Mouse (Mus musculus) stomach, embryonic 15.5 days (tissue): Measurements from ENCODE around the gene Cfap73. TPM values are rescaled to one million over a fixed set of nuclear protein-coding genes. Genes with fewer than 3 reads are reported as not detected.

Experiments used
- ATAC-seq: fragments of 200-750 bp; cut with Nextera tagmentation; 2 replicates; pipeline ENCODE4 v1.8.0; 2017; ENCODE audit warnings: low read depth, moderate number of reproducible peaks, moderate TSS enrichment; ENCODE audit not compliant: insufficient read depth, low FRiP score
- H3K27ac ChIP-seq: fragments of 300-500 bp; sonication (generic); 2 replicates; pipeline ENCODE4 v1.5.1; 2015; ENCODE audit warnings: mild to moderate bottlenecking, inconsistent platforms
- H3K27me3 ChIP-seq: fragments of 300-500 bp; sonication (generic); replicated peaks from 2 replicates; pipeline ENCODE4 v1.6.1; 2015; ENCODE audit warnings: inconsistent platforms
- H3K36me3 ChIP-seq: fragments of 300-500 bp; sonication (generic); 2 replicates; pipeline ENCODE4 v1.6.1; 2015; ENCODE audit warnings: inconsistent platforms
- H3K4me1 ChIP-seq: fragments of 300-500 bp; sonication (generic); 2 replicates; pipeline ENCODE4 v1.6.1; 2015; ENCODE audit warnings: inconsistent platforms
- H3K4me2 ChIP-seq: fragments of 300-500 bp; sonication (generic); 2 replicates; pipeline ENCODE4 v1.6.1; 2015; ENCODE audit warnings: mild to moderate bottlenecking, inconsistent platforms
- H3K4me3 ChIP-seq: fragments of 300-500 bp; sonication (generic); replicated peaks from 2 replicates; pipeline ENCODE4 v1.5.1; 2015; ENCODE audit warnings: inconsistent platforms
- H3K9ac ChIP-seq: fragments of 300-500 bp; sonication (generic); 2 replicates; pipeline ENCODE4 v1.6.1; 2015; ENCODE audit warnings: inconsistent platforms
- H3K9me3 ChIP-seq: fragments of 300-500 bp; sonication (generic); 2 replicates; pipeline ENCODE4 v1.6.1; 2016; ENCODE audit warnings: inconsistent platforms
- WGBS: fragments of 180-500 bp; shearing (Covaris S2); methylation state at CpG from one replicate; pipeline ENCODE4 v1.1.7; 2015; 5-methylcytosine and 5-hydroxymethylcytosine counted together
- polyA plus RNA-seq: library from polyadenylated mRNA; unstranded; fragments of >200 nt; fragmentation: Nextera tagmentation; extraction: Ambion mirVana; gene quantifications from 2 replicates; pipeline ENCODE4 v1.2.1, GENCODE M21; 2015

The Cfap73 gene
- polyA plus RNA-seq, 1 experiment from 2014 or later, result not detected

DNA sequence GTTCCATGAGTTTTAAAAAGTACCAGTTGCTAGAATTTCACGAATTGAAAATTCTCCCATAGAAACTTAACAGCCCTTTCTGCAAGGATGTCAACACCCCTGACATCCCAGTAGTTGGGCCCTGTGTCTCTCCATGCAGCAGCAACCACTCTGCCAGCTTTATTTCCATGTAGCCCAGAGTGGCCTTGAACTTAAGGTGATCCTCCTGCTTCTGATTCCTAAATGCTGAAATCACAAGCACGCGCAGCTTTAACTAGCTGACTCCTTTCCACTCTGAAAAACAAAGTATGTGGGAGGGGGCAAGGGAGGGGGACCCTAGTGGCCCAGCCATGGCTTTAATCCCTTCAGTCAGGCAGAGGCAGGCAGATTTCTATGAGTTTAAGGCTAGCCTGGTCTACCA is 26.7 kb downstream of the Cfap73 start:
- Histone ChIP-seq H3K9ac (no peak overlapping the region), H3K27me3 (no peaks in the 10 kb centered on the region), H3K36me3 (peaks cover 10% of the 10 kb centered on the region; the same call in 1 of the 2 replicates), H3K4me2 (no peak overlapping the region), H3K27ac (no peak overlapping the region), H3K9me3 (no peaks in the 10 kb centered on the region), H3K4me3 (no peak overlapping the region), H3K4me1 (peaks cover 11% of the 10 kb centered on the region)
- ATAC-seq, result no peak
- 73% methylated on average over 3 of the region's 3 CpGs for WGBS

DNA sequence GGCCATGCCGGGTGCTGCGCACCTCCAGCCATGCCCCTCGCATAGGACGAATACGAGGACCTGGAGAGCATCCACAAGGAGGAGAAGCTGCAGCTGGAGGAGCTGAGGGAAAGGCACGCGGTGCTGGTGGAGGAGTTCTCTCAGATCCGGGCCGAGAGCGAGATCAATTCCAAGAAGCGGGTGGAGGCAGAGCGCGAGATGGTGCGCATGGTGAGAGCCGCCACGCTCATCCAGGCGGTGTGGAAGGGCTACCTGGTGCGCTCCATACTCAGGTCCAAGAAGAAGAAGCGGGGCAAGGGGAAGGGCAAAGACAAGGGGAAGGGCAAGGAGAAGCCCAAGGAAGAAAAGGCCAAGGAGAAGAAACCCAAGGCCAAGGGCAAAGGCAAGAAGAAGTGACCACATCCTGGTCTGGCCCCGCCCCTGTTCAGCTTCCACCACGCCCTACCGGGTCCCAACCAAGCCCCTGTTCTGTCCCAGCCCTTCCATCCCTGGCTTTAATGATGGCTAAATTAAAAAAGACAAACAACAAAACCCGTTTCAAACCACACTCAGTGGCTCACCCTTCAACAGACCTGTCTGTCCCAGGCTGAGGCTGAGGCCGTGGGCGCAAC is 27.3 kb downstream of the Cfap73 start:
- Histone ChIP-seq H3K27me3 (no peaks in the 10 kb centered on the region), H3K4me2 (no peak overlapping the region), H3K4me1 (peaks cover 10% of the 10 kb centered on the region), H3K27ac (no peak overlapping the region), H3K9me3 (no peaks in the 10 kb centered on the region), H3K36me3 (peaks cover 10% of the 10 kb centered on the region; the same call in 1 of the 2 replicates), H3K9ac (no peak overlapping the region), H3K4me3 (no peak overlapping the region)
- 68% methylated on average over 25 of the region's 25 CpGs for WGBS
- no peak for ATAC-seq

DNA sequence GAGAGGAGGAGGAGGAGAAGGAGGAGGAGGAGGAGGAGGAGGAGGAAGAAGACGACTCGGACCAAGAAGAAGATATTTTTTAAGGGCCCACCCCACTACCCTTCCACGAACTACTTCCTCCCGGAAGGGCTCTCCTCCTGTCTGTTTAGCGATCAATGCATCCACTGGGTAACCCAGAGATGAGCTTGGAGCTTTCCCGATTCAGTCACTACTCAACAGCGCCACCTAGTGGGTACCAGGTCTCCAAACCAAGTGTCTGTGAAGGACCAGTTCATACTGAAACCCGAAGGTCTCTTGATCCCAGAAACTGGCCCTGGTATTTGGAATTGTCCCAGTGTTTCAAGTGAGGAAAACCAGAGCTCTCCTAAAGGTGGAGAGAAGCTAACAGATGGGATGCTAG is 28.3 kb downstream of the Cfap73 start:
- Histone ChIP-seq H3K4me3 (peak overlapping the region; percentile 35), H3K9me3 (no peaks in the 10 kb centered on the region), H3K36me3 (peaks cover 10% of the 10 kb centered on the region; the same call in 1 of the 2 replicates), H3K27ac (no peak overlapping the region), H3K4me1 (peaks cover 4% of the 10 kb centered on the region; the same call in 1 of the 2 replicates), H3K4me2 (peak overlapping the region; percentile 71), H3K9ac (no peak overlapping the region), H3K27me3 (no peaks in the 10 kb centered on the region)
- WGBS, result under 1% methylated on average over 8 of the region's 8 CpGs
- ATAC-seq, result peak; percentile 59; the same call in 1 of the 2 replicates

DNA sequence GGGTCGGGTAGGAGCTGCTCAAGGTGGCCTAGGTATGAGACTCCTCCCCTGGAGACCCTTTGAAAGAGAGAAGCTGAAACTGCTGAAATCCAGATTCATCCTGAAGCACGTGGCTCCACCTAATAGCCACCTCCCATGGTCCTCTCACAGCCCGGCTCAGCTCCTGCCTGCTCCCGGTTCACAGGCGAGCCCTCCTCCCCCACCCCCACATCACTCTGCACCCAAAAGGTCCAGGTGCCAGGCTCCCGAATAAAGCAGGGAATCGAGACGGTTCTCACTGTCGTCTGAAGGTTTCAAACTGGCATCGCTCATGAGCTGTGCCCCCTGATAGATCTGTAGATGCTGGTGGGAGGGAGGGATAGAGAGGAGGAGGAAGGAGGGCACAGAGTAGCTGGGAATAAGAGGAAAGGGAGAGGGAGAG is 28.8 kb downstream of the Cfap73 start:
- Histone ChIP-seq H3K4me3 (peak overlapping the region; percentile 35), H3K9ac (0 out of 2 replicates have a peak overlapping the region, but pooled peaks have one; percentile 4), H3K4me2 (peak overlapping the region; percentile 71), H3K36me3 (peaks cover 10% of the 10 kb centered on the region; the same call in 1 of the 2 replicates), H3K4me1 (peaks cover 4% of the 10 kb centered on the region; the same call in 1 of the 2 replicates), H3K9me3 (no peaks in the 10 kb centered on the region), H3K27me3 (no peaks in the 10 kb centered on the region), H3K27ac (peak overlapping the region; percentile 11; the same call in 1 of the 2 replicates)
- peak; percentile 26; the same call in 1 of the 2 replicates for ATAC-seq
- 0% methylated on average over 10 of the region's 10 CpGs for WGBS

DNA sequence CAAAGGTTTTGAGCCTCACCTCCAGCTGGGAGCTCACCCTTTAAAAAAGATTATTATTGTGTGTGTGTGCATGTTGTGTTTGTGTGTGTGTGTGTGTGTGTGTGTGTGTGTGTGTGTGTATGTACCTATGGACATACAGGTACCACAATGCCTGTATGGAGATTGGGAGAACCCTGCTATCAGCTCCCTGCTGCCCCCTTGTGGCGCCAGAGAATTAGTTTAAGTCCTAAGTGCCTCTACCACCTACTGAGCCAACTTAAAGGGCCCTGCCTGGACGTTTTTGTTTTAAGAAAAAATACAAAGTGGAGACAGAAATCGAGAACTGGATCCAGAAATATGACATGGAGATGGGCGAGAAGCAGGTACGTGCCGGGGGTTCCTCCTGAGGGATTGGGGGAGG is 29.2 kb downstream of the Cfap73 start:
- WGBS, result 1% methylated on average over 6 of the region's 6 CpGs
- peaks cover 10% of the 10 kb centered on the region; the same call in 1 of the 2 replicates for H3K36me3 ChIP-seq
- ATAC-seq, result no peak
- peak overlapping the region; percentile 71 for H3K4me2 ChIP-seq
- H3K4me1 ChIP-seq, result peaks cover 4% of the 10 kb centered on the region; the same call in 1 of the 2 replicates
- no peak overlapping the region for H3K9ac ChIP-seq
- H3K9me3 ChIP-seq, result no peaks in the 10 kb centered on the region
- H3K4me3 ChIP-seq, result peak overlapping the region; percentile 35
- no peaks in the 10 kb centered on the region for H3K27me3 ChIP-seq
- H3K27ac ChIP-seq, result peak overlapping the region; percentile 11; the same call in 1 of the 2 replicates

DNA sequence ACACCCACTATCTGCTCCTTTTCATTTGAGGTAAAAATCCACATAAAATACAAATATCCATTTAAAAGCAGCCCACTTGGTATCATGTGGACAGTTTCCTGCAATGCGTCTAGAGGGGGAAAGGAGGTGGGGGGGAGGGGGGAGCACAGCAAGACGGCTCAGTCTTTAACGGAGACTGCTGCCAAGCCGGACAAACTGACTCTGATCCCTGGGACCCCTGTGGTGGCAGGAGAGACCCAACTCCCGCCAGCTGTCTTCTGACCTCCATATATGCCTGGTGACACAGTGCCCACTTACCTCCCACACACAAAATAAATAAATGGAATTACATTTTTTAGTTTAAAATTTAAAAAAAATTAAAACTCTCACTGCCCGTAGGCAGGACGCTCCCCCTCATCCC is 30.5 kb downstream of the Cfap73 start:
- no peaks in the 10 kb centered on the region for H3K9me3 ChIP-seq
- ATAC-seq, result no peak
- H3K9ac ChIP-seq, result no peak overlapping the region
- H3K27me3 ChIP-seq, result no peaks in the 10 kb centered on the region
- H3K4me3 ChIP-seq, result no peak overlapping the region
- H3K27ac ChIP-seq, result no peak overlapping the region
- H3K4me2 ChIP-seq, result no peak overlapping the region
- peaks cover 6% of the 10 kb centered on the region; the same call in 1 of the 2 replicates for H3K36me3 ChIP-seq
- H3K4me1 ChIP-seq, result peaks cover 4% of the 10 kb centered on the region; the same call in 1 of the 2 replicates
- WGBS, result 75% methylated on average over 7 of the region's 7 CpGs

DNA sequence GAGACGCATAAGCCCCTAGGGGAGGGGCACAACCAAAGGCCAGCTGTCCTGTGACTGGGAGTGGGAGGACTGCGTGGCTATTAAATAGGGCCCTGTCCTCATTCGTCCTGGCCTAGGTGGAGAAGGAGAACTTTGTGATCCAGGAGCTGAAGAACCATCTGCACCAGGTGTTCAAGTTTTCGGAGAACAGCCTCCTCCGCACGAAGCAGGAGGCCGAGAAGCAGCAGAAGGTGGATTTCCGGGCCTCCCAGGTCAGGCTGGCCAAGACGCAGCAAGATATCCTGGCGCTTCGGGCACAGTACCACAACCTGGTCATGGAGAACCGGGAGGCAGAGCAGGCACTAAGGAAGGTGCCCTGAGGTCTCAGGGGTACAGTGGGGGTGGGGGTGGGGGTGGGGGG is 31.8 kb downstream of the Cfap73 start:
- no peak overlapping the region for H3K27ac ChIP-seq
- WGBS, result 90% methylated on average over 12 of the region's 12 CpGs
- H3K4me2 ChIP-seq, result no peak overlapping the region
- ATAC-seq, result no peak
- no peaks in the 10 kb centered on the region for H3K36me3 ChIP-seq
- no peak overlapping the region for H3K9ac ChIP-seq
- H3K27me3 ChIP-seq, result no peaks in the 10 kb centered on the region
- no peaks in the 10 kb centered on the region for H3K9me3 ChIP-seq
- no peak overlapping the region for H3K4me3 ChIP-seq
- H3K4me1 ChIP-seq, result peaks cover 4% of the 10 kb centered on the region; the same call in 1 of the 2 replicates

DNA sequence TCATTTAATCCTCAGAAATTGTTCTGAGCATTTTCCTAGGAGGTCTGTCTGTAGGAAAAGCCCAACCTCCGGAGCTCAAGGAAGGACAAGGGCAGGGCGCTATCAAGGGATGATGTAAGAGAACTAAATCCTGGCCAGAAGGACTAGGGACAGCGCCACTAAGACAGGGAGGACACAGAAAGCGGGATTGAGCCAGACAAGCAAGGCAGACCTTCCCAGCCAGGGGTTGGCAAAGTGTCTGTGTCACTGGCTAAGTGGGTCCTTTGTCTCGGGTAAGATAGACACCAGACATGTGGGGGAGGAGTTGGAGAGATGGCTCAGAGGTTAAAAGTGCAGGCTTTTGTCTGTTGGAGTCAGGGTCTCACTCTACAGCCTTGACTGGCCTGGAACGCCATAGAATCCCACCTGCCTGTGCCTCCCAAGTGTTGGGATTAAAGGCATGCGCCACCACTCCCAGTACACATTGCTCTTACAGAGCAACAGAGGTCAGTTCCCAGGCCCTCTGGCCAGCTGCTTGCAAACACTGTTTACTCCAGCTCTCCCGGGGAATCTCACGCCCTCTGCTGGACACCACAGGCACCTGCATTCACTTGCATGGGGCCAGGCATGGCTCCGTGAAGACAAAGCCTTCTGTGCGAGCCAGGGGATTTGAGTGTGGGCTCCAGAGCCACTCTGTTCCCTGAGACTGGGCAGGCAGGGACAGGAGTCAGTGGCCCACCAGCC is 32.9 kb downstream of the Cfap73 start:
- no peak overlapping the region for H3K4me3 ChIP-seq
- H3K9me3 ChIP-seq, result no peaks in the 10 kb centered on the region
- H3K9ac ChIP-seq, result no peak overlapping the region
- H3K27ac ChIP-seq, result no peak overlapping the region
- peaks cover 4% of the 10 kb centered on the region; the same call in 1 of the 2 replicates for H3K4me1 ChIP-seq
- 50% methylated on average over 11 of the region's 11 CpGs for WGBS
- no peak for ATAC-seq
- H3K27me3 ChIP-seq, result no peaks in the 10 kb centered on the region
- H3K36me3 ChIP-seq, result no peaks in the 10 kb centered on the region
- H3K4me2 ChIP-seq, result no peak overlapping the region

DNA sequence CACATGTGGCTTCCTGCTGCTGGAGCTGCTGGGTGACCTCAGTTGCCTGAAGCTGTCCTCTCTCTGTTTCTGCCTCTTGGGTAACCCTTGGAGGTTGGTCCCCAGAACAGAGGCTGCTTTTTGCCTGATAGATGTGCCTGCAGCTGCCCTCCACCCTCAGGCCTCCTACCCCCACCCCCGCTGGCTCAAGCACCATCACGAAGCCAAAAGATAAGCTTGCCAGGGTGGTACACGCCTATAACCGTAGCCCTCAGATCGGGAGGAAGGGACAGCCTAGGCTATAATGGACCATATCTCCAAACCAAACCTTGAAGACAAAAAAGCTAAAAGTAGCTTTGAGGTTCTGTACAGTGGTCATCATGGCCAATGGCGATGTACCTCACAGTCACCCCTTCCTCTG is 34.4 kb downstream of the Cfap73 start:
- WGBS, result 82% methylated on average over 6 of the region's 6 CpGs
- Histone ChIP-seq H3K27me3 (no peaks in the 10 kb centered on the region), H3K4me2 (no peak overlapping the region), H3K36me3 (no peaks in the 10 kb centered on the region), H3K9me3 (no peaks in the 10 kb centered on the region), H3K9ac (no peak overlapping the region), H3K27ac (no peak overlapping the region), H3K4me1 (no peaks in the 10 kb centered on the region), H3K4me3 (no peak overlapping the region)
- ATAC-seq, result peak; percentile 69; the same call in 1 of the 2 replicates

DNA sequence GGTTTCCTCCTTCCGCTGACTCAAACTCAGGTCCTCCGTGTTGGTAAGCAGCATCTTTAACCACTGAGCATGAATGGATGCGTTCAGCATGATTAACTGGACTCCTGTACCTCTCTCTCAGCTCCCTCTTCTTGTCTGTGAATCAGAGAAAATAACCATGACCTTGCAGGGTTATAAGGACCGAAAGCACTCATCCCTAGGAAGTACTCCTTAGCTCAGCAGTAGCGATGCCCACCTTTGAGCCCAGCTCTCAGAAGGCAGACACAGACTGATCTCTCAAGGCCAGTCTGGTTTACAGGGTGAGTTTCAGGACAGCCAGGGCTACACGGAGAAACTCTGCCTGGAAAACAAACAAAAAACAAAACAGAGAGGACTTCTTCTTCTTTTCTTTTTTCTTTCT is 39.5 kb downstream of the Cfap73 start:
- H3K27ac ChIP-seq, result no peak overlapping the region
- no peaks in the 10 kb centered on the region for H3K27me3 ChIP-seq
- H3K4me1 ChIP-seq, result no peaks in the 10 kb centered on the region
- H3K9me3 ChIP-seq, result no peaks in the 10 kb centered on the region
- no peak overlapping the region for H3K4me3 ChIP-seq
- no peak for ATAC-seq
- no peaks in the 10 kb centered on the region for H3K36me3 ChIP-seq
- WGBS, result 86% methylated on average over 6 of the region's 6 CpGs
- H3K4me2 ChIP-seq, result no peak overlapping the region
- no peak overlapping the region for H3K9ac ChIP-seq

DNA sequence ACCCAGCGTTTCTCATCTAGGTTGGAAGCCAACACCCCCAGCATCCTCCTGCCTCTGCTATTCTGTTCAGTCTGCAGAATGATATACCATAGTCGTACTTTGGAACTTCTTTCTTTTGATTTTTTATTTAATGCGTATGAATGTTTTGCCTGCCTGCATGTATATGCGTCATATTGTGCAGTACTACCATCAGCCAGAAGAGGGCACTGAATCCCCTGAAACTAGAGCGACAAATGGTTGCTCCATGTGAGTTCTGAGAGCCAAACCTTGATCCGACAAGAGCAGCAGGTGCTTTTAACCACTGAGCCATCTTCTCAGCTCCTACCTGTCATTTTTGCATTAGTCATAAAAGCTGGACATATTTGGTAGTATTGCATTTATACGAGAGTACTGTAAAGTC is 41.9 kb downstream of the Cfap73 start:
- ATAC-seq, result no peak
- WGBS, result 62% methylated on average over 7 of the region's 7 CpGs
- no peaks in the 10 kb centered on the region for H3K9me3 ChIP-seq
- no peaks in the 10 kb centered on the region for H3K27me3 ChIP-seq
- H3K27ac ChIP-seq, result no peak overlapping the region
- peaks cover 12% of the 10 kb centered on the region for H3K4me1 ChIP-seq
- no peak overlapping the region for H3K4me2 ChIP-seq
- no peak overlapping the region for H3K9ac ChIP-seq
- H3K36me3 ChIP-seq, result no peaks in the 10 kb centered on the region
- H3K4me3 ChIP-seq, result no peak overlapping the region

DNA sequence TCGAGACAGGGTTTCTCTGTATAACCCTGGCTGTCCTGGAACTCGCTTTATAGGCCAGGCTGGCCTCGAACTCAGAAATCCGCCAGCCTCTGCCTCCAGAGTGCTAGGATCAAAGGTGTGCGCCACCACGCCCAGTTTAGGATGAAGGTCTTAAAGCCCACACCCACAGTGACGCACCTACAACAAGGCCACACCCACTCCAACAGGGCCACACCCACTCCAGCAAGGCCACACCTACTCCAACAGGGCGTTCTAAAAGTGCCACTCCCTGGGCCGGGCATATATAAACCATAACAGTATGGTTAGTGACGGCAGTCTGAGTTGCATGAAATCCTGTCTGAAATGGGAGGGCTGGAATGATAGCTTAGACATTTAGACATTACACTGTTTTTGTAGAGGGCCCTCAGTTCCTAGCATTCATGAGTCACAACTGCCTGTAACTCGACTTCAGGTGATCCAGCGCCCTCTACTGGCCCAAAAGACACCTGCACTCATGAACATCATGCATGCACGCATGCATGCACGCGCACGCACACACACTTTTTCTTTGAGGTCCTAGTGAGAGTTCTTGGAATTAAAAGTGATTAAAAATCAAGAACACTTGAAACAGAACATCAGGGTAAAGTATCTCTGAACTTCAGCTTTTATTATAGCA is 43.6 kb downstream of the Cfap73 start:
- WGBS, result 71% methylated on average over 16 of the region's 16 CpGs

More for the DNA sequence above, 43.6 kb downstream of the Cfap73 start:
- Histone ChIP-seq H3K9ac (no peak overlapping the region), H3K36me3 (no peaks in the 10 kb centered on the region), H3K4me3 (no peak overlapping the region), H3K4me1 (peaks cover 22% of the 10 kb centered on the region), H3K9me3 (no peaks in the 10 kb centered on the region), H3K27ac (no peak overlapping the region), H3K4me2 (no peak overlapping the region), H3K27me3 (no peaks in the 10 kb centered on the region)
- ATAC-seq, result no peak
